Mouse (Mus musculus): ENCODE data around the gene Gm11985. TPM values are rescaled to one million over a fixed set of nuclear protein-coding genes. Genes with fewer than 3 reads are reported as not detected.

The Gm11985 gene
- polyA plus RNA-seq (2012; ENCODE audit: insufficient read depth, low replicate concordance), result not detected in 2 replicates

GRCm38 (mm10) chr11:7188469-7188868 is at the start of gene Gm11985:
Gene Gm11985, minus strand, starts transcription at chr11:7188569.
- H3K4me3 ChIP-seq (replicated peaks), result no peak within 1 kb of the TSS
- no peaks in the 10 kb centered on the region for H3K27me3 ChIP-seq (replicated peaks)
- TF ChIP-seq GATA1 (IDR thresholded peaks at IDR 0.05; ENCODE audit: borderline replicate concordance, low read length), result no peak
- TF ChIP-seq FLI1 (IDR thresholded peaks at IDR 0.05; ENCODE audit: low read length), result no peak
- no peaks in the 10 kb centered on the region for H3K4me1 ChIP-seq
- no peaks in the 10 kb centered on the region for H3K36me3 ChIP-seq (replicated peaks; ENCODE audit: low read length)
- no peaks in the 10 kb centered on the region for H3K9me3 ChIP-seq

GRCm38 (mm10) chr11:7237712-7238111 is 49.3 kb upstream of the Gm11985 start:
- H3K4me1 ChIP-seq, result no peaks in the 10 kb centered on the region
- peaks cover 14% of the 10 kb centered on the region; the same call in 1 of the 2 replicates for H3K9me3 ChIP-seq
- no peaks in the 10 kb centered on the region for H3K27me3 ChIP-seq (replicated peaks)
- TF ChIP-seq FLI1 (IDR thresholded peaks at IDR 0.05; ENCODE audit: low read length) (no peak), GATA1 (IDR thresholded peaks at IDR 0.05; ENCODE audit: borderline replicate concordance, low read length) (no peak)
- no peak overlapping the region for H3K4me3 ChIP-seq (replicated peaks)
- no peaks in the 10 kb centered on the region for H3K36me3 ChIP-seq (replicated peaks; ENCODE audit: low read length)

GRCm38 (mm10) chr11:7236751-7237150 is 48.4 kb upstream of the Gm11985 start:
- H3K36me3 ChIP-seq (replicated peaks; ENCODE audit: low read length), result no peaks in the 10 kb centered on the region
- H3K4me1 ChIP-seq, result no peaks in the 10 kb centered on the region
- H3K4me3 ChIP-seq (replicated peaks), result no peak overlapping the region
- H3K27me3 ChIP-seq (replicated peaks), result no peaks in the 10 kb centered on the region
- H3K9me3 ChIP-seq, result peaks cover 14% of the 10 kb centered on the region; the same call in 1 of the 2 replicates
- TF ChIP-seq GATA1 (IDR thresholded peaks at IDR 0.05; ENCODE audit: borderline replicate concordance, low read length) (no peak), FLI1 (IDR thresholded peaks at IDR 0.05; ENCODE audit: low read length) (no peak)

- Histone ChIP-seq H3K27me3 (replicated peaks) (no peaks in the 10 kb centered on the region), H3K4me3 (replicated peaks) (no peak overlapping the region), H3K9me3 (peaks cover 14% of the 10 kb centered on the region; the same call in 1 of the 2 replicates), H3K36me3 (replicated peaks; ENCODE audit: low read length) (no peaks in the 10 kb centered on the region), H3K4me1 (no peaks in the 10 kb centered on the region)
- TF ChIP-seq GATA1 (IDR thresholded peaks at IDR 0.05; ENCODE audit: borderline replicate concordance, low read length) (no peak), FLI1 (IDR thresholded peaks at IDR 0.05; ENCODE audit: low read length) (no peak)
Measured at GRCm38 (mm10) chr11:7234981-7235609, 46.7 kb upstream of the Gm11985 start.

GRCm38 (mm10) chr11:7234436-7234835 is 46.1 kb upstream of the Gm11985 start:
- H3K9me3 ChIP-seq, result peaks cover 12% of the 10 kb centered on the region; the same call in 1 of the 2 replicates

GRCm38 (mm10) chr11:7233333-7233732 is 45.0 kb upstream of the Gm11985 start:
- H3K4me1 ChIP-seq, result no peaks in the 10 kb centered on the region
- no peak overlapping the region for H3K4me3 ChIP-seq (replicated peaks)
- no peaks in the 10 kb centered on the region for H3K36me3 ChIP-seq (replicated peaks; ENCODE audit: low read length)
- H3K9me3 ChIP-seq, result 0 out of 2 replicates have a peak, but pooled peaks cover 2% of the 10 kb centered on the region
- TF ChIP-seq FLI1 (IDR thresholded peaks at IDR 0.05; ENCODE audit: low read length) (no peak), GATA1 (IDR thresholded peaks at IDR 0.05; ENCODE audit: borderline replicate concordance, low read length) (no peak)
- no peaks in the 10 kb centered on the region for H3K27me3 ChIP-seq (replicated peaks)

More at GRCm38 (mm10) chr11:7234436-7234835, 46.1 kb upstream of the Gm11985 start:
- H3K4me1 ChIP-seq, result no peaks in the 10 kb centered on the region
- no peak for TF ChIP-seq GATA1 (IDR thresholded peaks at IDR 0.05; ENCODE audit: borderline replicate concordance, low read length)
- no peaks in the 10 kb centered on the region for H3K27me3 ChIP-seq (replicated peaks)
- H3K4me3 ChIP-seq (replicated peaks), result no peak overlapping the region
- H3K36me3 ChIP-seq (replicated peaks; ENCODE audit: low read length), result no peaks in the 10 kb centered on the region

- Histone ChIP-seq H3K27me3 (replicated peaks) (no peaks in the 10 kb centered on the region), H3K9me3 (no peaks in the 10 kb centered on the region), H3K4me1 (no peaks in the 10 kb centered on the region), H3K4me3 (replicated peaks) (no peak overlapping the region), H3K36me3 (replicated peaks; ENCODE audit: low read length) (no peaks in the 10 kb centered on the region)
- no peak for TF ChIP-seq FLI1 (IDR thresholded peaks at IDR 0.05; ENCODE audit: low read length)
- TF ChIP-seq GATA1 (IDR thresholded peaks at IDR 0.05; ENCODE audit: borderline replicate concordance, low read length), result no peak
Measured at GRCm38 (mm10) chr11:7231958-7232357, 43.6 kb upstream of the Gm11985 start.

- TF ChIP-seq GATA1 (IDR thresholded peaks at IDR 0.05; ENCODE audit: borderline replicate concordance, low read length) (no peak), FLI1 (IDR thresholded peaks at IDR 0.05; ENCODE audit: low read length) (no peak)
- Histone ChIP-seq H3K4me3 (replicated peaks) (no peak overlapping the region), H3K4me1 (no peaks in the 10 kb centered on the region), H3K36me3 (replicated peaks; ENCODE audit: low read length) (no peaks in the 10 kb centered on the region), H3K27me3 (replicated peaks) (no peaks in the 10 kb centered on the region), H3K9me3 (no peaks in the 10 kb centered on the region)
Measured at GRCm38 (mm10) chr11:7230000-7230399, 41.6 kb upstream of the Gm11985 start.

- Histone ChIP-seq H3K36me3 (replicated peaks; ENCODE audit: low read length) (no peaks in the 10 kb centered on the region), H3K4me1 (no peaks in the 10 kb centered on the region), H3K9me3 (no peaks in the 10 kb centered on the region), H3K4me3 (replicated peaks) (no peak overlapping the region), H3K27me3 (replicated peaks) (no peaks in the 10 kb centered on the region)
- TF ChIP-seq FLI1 (IDR thresholded peaks at IDR 0.05; ENCODE audit: low read length) (no peak), GATA1 (IDR thresholded peaks at IDR 0.05; ENCODE audit: borderline replicate concordance, low read length) (no peak)
Measured at GRCm38 (mm10) chr11:7228107-7228506, 39.7 kb upstream of the Gm11985 start.

- no peak for TF ChIP-seq GATA1 (IDR thresholded peaks at IDR 0.05; ENCODE audit: borderline replicate concordance, low read length)
- no peak for TF ChIP-seq FLI1 (IDR thresholded peaks at IDR 0.05; ENCODE audit: low read length)
- H3K9me3 ChIP-seq, result peaks cover 3% of the 10 kb centered on the region
Measured at GRCm38 (mm10) chr11:7226810-7227550, 38.6 kb upstream of the Gm11985 start.

More at GRCm38 (mm10) chr11:7226810-7227550, 38.6 kb upstream of the Gm11985 start:
- H3K4me1 ChIP-seq, result no peaks in the 10 kb centered on the region
- no peak overlapping the region for H3K4me3 ChIP-seq (replicated peaks)
- no peaks in the 10 kb centered on the region for H3K27me3 ChIP-seq (replicated peaks)
- H3K36me3 ChIP-seq (replicated peaks; ENCODE audit: low read length), result no peaks in the 10 kb centered on the region

Measured in megakaryocyte, embryonic 14.5 days (primary cell).